Mouse (Mus musculus): ENCODE measurements around the gene Capn11.

DNA sequence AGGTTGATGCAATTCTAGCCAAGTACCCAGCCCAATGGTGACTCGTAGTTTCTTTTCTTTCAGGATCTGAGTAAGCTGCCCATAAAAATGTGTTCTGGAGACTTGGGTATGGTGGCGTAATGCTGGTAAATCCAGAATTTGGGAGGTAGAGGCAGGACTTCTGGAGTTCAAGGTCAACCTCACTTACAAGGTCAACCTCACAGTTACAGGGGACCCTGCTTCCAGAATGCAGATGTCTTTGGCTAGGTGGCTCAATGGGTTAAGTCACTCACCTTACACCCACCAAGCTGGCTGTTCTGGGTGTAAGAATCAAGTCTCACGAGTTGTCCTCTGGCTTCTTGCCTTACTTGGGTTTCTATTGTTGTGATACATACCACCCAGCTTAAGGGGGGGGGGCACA lies 42.4 kb downstream of the Capn11 start:
- no peak for TF ChIP-seq CTCF (IDR thresholded peaks at IDR 0.05; ENCODE audit: insufficient read depth, low read length)
- TF ChIP-seq POLR2A (IDR thresholded peaks at IDR 0.05; ENCODE audit: borderline replicate concordance, extremely low read depth, low read depth, low read length), result no peak

Data from lung, adult 2 months (tissue).